Mouse (Mus musculus) frontal cortex, postnatal 25 days (tissue): ENCODE data around the gene Kat6b.
"Not testable (repeated sequence)": the region's sequence is repeated elsewhere in the genome, so short reads cannot be mapped to it uniquely, and the experiment has no call there.

ENCODE experiments used
- DNase-seq, 2 experiments: peaks; one replicate each; pipeline ENCODE4 v3.0.0; 2022; ENCODE audit warnings: low spot score in 2 of 2

Kat6b gene

DNA sequence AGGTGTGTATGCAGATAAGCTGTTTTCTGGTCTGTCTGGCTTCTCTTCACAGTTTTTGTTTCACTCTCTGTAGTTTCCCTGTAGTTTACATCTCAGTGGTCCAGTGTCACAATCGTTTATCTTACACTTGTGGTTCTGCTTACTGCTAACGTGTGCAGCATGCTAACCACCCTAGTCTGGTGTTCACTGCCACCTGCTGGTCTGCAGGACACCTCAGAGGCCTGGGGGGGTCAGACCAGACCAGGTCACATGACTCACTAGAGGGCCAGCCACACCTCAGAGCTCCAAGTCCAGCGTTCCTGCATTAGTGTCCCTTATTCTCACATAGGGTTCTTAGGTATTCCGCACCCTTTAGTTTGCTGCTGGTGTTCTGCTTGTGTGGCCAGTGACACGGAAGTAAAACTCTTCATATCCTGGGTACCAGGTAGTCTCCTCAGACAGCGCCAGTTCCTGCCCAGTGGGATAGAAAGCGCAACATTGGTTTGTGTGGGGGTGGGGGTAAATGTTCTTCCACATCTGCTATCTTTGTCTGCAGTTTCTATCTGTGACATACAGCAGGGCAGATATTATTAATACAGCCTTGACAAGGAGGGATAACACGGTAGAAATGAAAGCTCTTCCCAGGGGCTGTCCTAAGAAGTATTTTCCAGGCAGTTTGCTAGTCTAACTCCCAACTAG lies 181.4 kb downstream of the Kat6b start:
- no peak for DNase-seq

DNA sequence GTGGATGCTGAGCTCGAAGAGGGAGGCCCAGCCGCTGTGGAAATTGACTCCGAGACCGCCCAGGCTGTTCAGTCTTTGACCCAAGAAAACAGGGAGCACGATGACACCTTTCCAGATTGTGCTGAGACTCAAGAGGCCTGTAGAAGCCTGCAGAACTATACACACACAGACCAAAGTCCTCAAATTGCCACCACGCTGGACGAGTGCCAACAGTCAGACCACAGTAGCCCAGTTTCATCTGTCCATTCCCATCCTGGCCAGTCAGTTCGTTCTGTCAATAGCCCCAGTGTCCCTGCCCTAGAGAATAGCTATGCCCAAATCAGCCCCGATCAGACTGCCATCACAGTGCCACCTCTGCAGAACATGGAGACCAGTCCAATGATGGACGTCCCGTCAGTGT lies 188.0 kb downstream of the Kat6b start:
- DNase-seq: no peak

DNA sequence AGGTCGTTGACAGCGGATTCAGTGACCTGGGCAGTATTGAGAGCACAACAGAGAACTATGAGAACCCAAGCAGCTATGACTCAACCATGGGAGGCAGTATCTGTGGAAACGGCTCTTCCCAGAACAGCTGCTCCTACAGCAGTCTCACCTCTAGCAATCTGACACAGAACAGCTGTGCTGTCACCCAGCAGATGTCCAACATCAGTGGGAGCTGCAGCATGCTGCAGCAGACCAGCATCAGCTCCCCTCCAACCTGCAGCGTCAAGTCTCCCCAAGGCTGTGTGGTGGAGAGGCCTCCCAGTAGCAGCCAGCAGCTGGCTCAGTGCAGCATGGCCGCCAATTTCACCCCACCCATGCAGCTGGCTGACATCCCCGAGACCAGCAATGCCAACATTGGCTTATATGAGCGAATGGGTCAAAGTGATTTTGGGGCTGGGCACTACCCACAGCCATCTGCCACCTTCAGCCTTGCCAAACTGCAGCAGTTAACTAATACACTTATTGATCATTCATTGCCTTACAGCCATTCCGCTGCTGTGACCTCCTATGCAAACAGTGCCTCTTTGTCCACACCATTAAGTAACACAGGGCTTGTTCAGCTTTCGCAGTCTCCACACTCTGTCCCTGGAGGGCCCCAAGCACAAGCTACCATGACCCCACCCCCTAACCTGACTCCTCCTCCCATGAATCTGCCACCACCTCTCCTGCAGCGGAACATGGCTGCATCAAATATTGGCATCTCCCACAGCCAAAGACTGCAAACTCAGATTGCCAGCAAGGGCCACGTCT lies 188.6 kb downstream of the Kat6b start:
- no peak for DNase-seq

DNA sequence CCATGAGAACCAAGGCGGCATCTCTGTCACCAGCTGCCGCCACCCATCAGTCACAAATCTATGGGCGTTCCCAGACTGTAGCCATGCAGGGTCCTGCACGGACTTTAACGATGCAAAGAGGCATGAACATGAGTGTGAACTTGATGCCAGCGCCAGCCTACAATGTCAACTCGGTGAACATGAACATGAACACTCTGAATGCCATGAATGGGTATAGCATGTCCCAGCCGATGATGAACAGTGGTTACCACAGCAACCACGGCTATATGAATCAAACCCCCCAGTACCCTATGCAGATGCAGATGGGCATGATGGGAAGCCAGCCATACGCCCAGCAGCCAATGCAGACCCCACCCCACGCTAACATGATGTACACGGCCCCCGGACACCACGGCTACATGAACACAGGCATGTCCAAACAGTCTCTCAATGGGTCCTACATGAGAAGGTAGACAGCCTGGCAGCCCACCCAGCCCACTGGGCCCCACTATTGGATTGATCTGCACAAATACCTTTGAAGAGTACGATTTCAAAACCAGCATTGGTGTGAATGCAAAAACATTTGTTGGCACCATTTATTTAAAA lies 189.3 kb downstream of the Kat6b start:
- DNase-seq: not testable (repeated sequence)

DNA sequence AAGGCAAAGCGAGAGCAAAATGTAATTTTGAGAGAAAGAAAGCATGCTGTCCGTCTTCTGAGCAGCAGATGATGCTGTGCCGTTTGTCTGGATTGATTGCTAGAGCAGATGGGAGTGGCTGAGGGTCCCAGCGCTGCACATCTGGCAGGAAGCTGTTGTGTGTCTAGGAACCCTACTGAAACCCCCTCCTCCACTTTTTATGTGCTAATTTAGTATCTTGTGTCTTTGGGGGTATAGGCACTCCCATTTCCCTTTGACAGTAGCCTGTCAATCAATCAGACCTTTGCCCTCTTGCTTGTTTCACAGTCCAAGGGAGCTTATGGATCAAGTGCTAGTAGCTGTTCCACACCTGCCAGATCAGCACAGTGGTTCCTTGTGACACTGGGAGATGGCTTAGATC lies 191.9 kb downstream of the Kat6b start:
- DNase-seq: no peak

DNA sequence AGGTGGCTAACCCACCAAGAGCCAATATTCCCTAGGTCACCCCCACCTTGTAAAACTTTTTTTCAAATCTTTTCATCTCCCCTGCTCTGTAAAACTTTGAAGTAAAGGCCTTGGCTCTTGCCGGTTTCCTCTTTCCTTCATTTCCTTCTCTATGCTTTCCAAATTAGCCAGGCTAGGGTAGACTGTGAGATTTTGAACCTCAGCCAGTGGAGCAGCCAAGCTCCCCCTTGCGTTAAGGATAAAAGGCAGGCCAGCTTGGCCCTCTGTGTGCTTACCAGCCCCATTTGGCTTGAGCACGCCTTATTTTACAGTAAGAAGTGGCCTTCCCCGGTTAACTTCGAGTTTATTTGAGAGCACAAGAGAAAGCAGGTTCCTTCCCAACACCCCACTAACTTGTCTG lies 193.2 kb downstream of the Kat6b start:
- no peak for DNase-seq

DNA sequence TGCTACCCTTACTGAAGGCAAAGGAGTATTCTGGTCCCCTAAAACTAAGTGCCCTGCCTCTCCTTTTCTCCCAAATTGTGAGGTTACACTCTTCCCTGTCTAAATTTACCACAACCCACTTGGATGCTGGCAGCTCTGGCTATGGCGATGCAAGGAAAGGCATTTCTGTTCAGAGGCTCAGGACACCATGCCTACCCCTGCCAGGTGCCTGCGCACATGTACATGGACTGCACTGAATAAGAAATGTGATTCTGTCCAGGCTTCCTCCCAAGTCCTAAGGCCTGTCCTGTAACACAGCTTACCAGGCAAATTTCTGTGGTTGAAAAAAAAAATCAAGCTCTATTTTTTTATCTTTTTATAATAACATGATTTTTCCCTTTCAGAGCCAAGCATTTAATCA lies 195.0 kb downstream of the Kat6b start:
- no peak for DNase-seq

DNA sequence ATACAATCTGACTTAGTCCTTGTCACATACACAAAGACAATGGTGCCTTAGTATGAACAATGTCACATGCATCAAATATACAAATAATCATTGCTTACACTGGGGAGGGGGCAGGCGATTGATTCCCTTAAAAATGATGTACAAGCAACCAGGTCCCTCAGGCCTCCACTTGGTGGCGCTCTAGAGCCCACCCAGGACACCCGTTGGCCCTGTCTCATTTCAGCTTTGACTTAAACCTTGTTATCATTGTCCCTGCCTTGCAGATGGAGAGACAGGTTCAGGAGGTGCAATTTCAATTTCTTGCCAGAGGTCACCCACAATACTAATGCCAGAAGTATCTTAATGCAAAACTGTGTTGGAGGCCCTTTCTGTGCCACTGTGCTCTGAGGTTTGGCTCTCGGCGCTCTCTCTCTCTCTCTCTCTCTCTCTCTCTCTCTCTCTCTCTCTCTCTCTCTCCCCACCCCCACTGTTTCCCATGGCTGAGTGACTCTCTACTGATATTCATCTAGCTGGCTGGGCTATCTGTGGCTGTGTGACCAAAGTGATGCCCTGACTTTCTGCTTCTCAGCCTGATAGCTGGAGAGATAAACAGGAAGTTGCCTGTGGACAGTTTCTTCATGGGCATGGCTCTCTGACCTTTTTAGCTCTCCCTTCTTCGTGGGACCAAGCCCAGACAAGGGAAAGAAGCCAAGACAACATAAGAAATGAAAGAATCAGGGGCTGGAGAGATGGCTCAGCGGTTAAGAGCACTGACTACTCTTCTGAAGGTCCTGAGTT lies 197.5 kb downstream of the Kat6b start:
- DNase-seq: peak in 1 of 2 experiments; percentile 59

DNA sequence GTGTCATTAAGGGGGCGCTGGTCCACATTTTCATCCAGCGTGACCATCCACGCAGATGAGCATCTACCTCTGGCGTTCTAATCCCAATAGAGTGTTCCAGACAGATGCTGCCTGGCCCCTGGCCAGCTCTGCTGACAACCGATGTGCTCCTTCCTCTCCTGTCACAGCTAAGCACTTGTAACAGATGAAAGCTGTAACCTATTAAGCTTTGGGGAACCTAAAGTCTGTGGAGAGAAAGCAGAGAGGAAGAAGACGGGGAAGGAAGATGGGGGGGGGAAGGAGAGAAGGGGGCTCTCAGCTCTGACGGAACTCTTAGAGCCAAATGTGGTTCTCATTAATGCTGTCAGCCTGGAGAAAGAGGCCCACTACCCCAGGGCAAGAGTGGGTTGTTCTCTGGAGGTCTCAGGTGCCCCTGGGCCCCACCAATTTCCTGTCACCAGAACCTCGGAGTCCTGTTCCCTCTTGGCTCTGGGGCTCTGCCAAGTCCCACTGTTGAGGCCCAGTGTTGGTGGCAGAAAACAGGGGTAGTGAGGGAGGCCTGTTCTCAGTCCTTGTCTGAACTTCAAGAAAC lies 198.5 kb downstream of the Kat6b start:
- DNase-seq: no peak

DNA sequence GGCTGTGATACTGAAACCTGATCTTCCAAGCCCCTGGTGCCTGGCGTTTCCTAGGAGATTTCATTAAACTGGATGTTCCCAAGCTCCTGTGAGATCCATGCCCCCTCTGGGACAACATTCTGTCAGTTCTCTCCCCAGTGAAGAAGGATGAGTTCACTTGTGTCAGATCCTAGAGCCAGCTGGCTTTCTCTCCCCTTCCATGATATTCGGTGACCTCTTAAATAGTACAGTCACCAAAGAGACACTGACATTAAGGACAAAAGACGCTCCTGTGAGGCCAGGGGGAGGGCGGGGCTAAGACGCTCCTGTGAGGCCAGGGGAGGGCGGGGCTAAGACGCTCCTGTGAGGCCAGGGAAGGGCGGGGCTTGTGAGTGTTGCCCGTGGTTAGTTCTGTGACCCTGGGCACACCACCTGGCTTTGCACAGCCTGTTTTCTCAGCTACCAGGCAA lies 201.5 kb downstream of the Kat6b start:
- no peak for DNase-seq

DNA sequence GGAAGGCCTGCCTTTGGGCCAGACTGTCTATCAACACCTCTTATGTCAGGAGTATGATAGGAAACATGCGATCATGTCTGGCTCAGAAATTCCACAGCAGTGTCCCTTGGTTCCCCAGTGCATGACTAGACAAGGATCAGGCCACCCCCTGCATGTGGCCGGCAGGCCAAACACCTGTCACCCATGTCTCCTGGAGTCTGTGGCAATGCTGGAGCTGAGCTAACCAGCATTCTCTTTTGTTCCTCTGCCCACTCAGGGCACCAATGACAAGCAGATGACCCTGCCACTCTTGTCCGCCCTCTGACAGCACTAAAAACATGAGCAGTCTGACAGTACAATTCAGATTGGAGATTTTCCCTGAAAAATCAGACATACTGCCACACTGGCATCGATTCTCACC lies 202.6 kb downstream of the Kat6b start:
- DNase-seq: no peak

DNA sequence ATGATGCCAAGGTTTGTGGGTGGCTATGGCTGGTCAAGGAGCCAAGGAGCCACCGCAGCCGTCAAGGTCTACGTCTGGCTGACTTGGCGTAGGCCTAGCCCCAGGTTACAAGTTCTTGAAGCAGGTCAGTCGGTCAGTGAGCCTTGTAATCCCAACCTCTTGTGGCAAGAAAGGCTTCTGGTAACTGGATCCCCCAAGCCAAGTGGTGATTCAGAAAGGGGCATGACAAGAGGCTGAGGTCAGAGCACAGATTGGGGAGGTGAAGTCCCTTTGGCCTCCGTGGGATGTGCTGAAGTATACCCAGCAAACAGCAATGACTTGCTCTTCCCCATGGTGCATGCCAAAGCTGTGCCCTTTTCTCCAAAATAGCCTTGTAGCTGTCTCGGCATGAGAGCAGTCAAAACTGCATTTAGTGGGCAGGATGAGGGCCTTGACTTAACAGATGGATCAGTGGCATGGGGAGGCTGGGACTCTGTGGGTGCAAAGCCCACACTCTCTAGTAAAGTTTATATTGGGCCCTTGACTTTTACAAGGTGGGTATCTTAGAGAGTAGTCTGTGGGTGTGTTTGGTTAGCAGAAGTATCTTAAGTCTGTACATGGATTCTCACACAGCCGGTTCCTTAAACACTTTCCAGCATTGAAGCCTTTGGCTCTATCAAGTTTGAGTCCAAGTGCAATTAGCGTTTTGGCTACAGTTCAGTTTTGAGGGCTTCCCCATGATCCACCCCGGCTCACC lies 204.3 kb downstream of the Kat6b start:
- DNase-seq: no peak

DNA sequence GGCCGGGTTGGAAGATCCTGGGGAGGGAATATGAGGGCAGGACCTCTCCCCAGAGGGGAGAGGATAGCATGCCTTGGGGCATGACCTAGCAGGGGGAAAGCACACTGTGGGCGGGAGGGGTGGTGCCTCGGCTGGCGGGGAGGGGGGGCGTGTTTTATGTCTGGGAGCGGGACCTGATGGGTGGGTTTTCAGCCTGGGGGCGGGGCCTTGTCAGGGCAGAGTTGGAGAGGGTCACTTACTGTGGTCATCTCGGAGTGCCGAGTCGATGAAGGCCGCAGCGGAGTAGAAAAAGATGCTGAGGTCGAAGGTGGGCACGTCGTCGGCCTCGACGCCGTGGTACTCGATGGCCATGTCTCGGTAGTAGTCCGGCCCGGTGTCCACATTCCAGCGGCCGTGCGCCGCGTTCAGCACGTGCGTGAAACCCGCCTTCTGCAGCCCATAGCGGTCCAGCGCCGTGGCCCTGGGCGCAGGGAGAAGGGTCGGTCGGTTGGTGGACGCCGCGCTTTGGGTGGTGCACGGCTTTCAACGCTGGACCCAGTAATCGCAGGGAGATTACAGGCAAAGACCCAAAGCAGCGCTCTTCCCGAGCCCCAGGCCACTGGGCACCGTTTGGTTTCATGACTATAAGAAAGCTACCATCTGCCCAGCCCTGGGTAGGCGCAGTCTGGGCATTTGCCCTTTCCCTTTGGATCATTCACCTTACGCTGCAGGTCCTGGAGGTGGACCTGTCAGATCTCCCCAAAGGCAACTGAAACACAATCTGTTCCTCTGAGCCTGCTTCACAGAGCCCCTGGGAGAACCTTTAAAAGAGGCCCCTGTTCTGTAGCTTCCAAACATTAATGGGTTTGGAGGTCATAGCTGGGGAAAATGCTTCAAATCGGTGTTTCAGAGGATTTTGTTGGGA lies 205.4 kb downstream of the Kat6b start:
- DNase-seq: no peak

DNA sequence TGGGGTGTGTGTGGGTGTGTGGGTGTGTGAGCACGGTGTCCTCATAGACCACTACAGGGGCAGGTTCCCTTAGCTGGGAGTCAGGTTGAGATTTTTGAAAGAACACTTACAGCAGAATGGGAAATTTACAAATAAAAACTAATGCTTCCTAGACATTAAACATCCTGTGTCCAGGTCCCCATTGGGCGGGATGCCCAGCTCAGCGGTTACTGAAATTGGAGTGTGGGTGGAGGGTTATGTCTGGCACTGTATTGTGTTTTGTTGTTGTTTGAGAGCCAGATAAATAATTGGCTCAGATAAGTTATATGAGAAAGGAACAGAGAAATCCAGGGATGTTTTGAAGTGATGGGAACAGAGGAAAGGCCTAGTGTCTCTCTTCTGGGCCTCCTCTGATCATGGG lies 209.8 kb downstream of the Kat6b start:
- DNase-seq: no peak

DNA sequence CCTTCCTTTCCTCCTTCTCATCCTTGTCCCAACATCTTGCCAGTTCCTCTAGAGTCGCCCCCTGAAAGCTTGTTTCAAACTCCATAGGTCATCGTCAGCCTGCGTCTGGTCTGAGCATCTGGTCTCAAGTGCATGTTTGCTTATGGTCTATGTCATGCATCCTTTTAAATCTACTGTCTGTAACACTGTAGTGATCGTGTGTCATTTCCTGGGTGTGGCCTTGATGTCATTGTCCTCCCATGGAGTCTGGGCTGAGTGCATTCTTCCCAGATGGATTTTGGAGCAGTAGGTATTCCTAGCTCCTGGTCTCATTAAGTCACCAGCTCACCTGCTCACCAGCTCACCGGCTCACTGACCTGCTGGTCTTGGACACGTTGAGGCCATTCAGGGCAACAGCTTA lies 213.8 kb downstream of the Kat6b start:
- DNase-seq: no peak

DNA sequence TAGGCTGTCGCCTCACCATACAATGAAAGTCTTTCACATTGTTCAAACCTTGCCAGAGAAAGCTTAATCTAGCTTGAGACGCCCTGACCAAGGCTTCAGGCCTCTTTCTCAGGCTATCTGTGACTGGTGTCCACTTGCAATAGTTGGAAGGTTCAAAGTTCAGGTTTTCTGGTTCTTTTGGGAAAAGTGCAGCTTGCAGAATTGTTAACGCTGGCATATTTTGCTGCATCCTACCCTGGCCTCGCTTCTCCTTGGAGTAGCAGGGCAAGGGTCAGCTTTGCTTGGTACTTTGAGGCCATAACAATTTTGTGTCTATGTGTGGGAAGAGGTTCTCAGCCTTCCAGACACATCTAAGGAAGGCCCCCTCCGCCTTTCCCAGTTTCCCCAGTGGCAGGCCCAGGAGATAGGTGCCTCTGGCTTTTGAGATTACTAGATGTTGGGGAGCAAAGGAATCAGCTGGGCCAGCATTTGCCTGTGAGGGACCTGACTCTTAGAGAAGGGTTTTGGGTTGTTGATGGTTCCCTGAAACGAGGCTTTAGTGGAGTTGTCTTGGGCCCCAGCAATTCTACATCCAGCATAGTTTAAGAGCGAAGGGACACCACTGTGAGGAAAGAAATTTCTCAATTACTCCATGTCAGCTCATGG lies 215.1 kb downstream of the Kat6b start:
- DNase-seq: no peak

DNA sequence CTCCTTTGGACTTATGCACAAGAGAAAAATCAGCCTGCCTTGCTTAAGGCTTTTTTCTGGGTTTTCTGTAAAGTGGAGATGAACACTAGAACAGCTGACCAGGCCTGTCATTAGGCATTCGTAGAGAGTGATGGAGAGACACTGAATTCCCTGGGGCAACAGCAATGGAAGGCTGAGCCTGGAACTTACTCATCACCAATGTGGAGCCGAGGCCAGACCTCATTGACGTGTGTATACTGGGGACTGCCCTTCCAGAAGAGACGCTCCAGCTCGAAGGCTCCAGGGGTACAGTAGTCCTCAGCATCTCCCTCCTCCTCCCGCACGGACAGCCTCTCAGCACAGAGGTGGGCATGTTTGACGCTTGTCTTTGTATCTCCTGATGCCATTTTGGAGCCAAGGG lies 221.5 kb downstream of the Kat6b start:
- no peak for DNase-seq

DNA sequence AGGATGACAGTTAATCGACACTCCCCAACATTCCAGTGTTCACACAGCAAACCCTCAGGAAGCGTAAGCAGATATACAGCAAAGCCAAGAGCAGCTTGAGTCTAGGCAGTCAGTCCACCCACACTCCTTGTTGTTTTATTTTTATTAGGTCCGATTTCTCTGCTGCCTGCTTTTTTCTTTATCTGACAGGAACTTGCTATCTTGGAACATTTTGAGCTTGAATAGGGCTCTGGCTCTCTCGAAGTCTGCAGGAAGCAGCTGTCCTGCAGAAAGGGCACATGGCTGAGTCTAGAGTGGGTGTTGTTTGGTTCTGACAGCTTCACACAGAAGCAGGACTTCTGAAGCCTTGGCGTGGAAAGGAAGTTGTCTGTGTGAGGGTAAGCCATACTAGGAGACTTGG lies 222.0 kb downstream of the Kat6b start:
- DNase-seq: no peak

DNA sequence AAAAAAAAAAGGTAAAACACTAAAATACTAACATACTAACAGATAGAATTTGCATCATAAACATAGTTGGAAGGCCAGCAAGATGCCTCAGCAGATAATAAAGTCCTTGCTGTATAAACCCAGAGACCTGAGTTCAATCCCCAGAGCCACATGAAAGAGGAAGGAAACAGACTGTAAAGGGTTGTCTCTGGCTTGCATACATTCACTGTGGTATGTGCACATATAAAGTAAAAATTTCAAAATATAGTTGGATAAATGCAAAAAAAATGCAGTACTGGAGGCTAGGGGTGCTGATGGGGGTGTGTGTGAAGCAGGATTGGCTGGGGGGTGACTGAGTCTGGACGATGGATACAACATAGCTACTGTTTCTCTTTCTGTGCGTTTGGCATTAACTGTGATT lies 224.2 kb downstream of the Kat6b start:
- no peak for DNase-seq
